Mouse (Mus musculus) left cerebral cortex, adult 11 months (tissue): Measurements from ENCODE around the gene Hmox1.

Experiments used
- DNase-seq: peaks from one replicate; pipeline ENCODE4 v3.0.0; 2022; ENCODE audit warnings: low spot score

The Hmox1 gene

GRCm38 (mm10) chr8:75088989-75089881, 4.2 kb upstream of the Hmox1 start:
- peak; percentile 81 for DNase-seq

GRCm38 (mm10) chr8:75090781-75091365, 2.5 kb upstream of the Hmox1 start:
- DNase-seq: no peak

GRCm38 (mm10) chr8:75102956-75103355, 9.5 kb downstream of the Hmox1 start:
- no peak for DNase-seq

GRCm38 (mm10) chr8:75103376-75103878, 10.0 kb downstream of the Hmox1 start:
- no peak for DNase-seq

- peak; percentile 66 for DNase-seq
Measured at GRCm38 (mm10) chr8:75108527-75109235, 15.3 kb downstream of the Hmox1 start.

GRCm38 (mm10) chr8:75109236-75109967, 16.0 kb downstream of the Hmox1 start, which contains the start of gene Mcm5:
Gene Mcm5, plus strand, starts transcription at chr8:75109569.
- DNase-seq: peak; percentile 100

- no peak for DNase-seq
Measured at GRCm38 (mm10) chr8:75110093-75110492, 16.7 kb downstream of the Hmox1 start.

- DNase-seq: no peak
Measured at GRCm38 (mm10) chr8:75118505-75118904, 25.1 kb downstream of the Hmox1 start.

- no peak for DNase-seq
Measured at GRCm38 (mm10) chr8:75119287-75119686, 25.9 kb downstream of the Hmox1 start.

GRCm38 (mm10) chr8:75119747-75120146, 26.3 kb downstream of the Hmox1 start:
- DNase-seq: no peak

- DNase-seq: no peak
Measured at GRCm38 (mm10) chr8:75127406-75127805, 34.0 kb downstream of the Hmox1 start.

GRCm38 (mm10) chr8:75132485-75132884, 39.1 kb downstream of the Hmox1 start:
- no peak for DNase-seq

- DNase-seq: no peak
Measured at GRCm38 (mm10) chr8:75133399-75133798, 40.0 kb downstream of the Hmox1 start.

- peak; percentile 52 for DNase-seq
Measured at GRCm38 (mm10) chr8:75134603-75135391, 41.4 kb downstream of the Hmox1 start.

- DNase-seq: no peak
Measured at GRCm38 (mm10) chr8:75135756-75136155, 42.3 kb downstream of the Hmox1 start.

- DNase-seq: no peak
Measured at GRCm38 (mm10) chr8:75136256-75136655, 42.8 kb downstream of the Hmox1 start.

- peak; percentile 43 for DNase-seq
Measured at GRCm38 (mm10) chr8:75137536-75137935, 44.1 kb downstream of the Hmox1 start.
